12 mouse cellular contexts compared by ENCODE assay signal in genomic region chr6:90761301-90762056, GRCm38 (mm10).
A peak's percentile ranks its signal among the peaks of the same experiment; 100 is the strongest.
DNase-seq lines count a peak whose midpoint lies in the region; ATAC-seq and TF ChIP-seq lines count a peak whose summit lies in the region.
"Had no signal": no experiment of that assay in that cellular context is flagged by ENCODE, and none has a peak within 500 bp of the region (broad histone marks: within the 10 kb centered on the region; RNA-seq: fewer than 3 reads in every experiment).

No protein-coding gene starts in this region.

- no peaks in the 10 kb centered on the region for H3K9me3 ChIP-seq in heart, embryonic 12.5 days (replicated peaks)
- H3K9me3 ChIP-seq in embryonic facial prominence, embryonic 14.5 days (ENCODE audit: control insufficient read depth, low read length): no peaks in the 10 kb centered on the region
- no peaks in the 10 kb centered on the region for H3K9me3 ChIP-seq in limb, embryonic 15.5 days
- no peaks in the 10 kb centered on the region for H3K9me3 ChIP-seq in forebrain, postnatal 0 days (ENCODE audit: low read length)
- H3K9me3 ChIP-seq: limb, embryonic 12.5 days; midbrain, embryonic 12.5 days had no signal

- peaks cover 64% of the 10 kb centered on the region for H3K4me1 ChIP-seq in heart, embryonic 12.5 days (replicated peaks)
- peaks cover 14% of the 10 kb centered on the region for H3K4me1 ChIP-seq in embryonic facial prominence, embryonic 14.5 days (ENCODE audit: control insufficient read depth, insufficient read depth, low read length)
- H3K4me1 ChIP-seq in limb, embryonic 15.5 days: peaks cover 46% of the 10 kb centered on the region
- H3K4me1 ChIP-seq in forebrain, postnatal 0 days (ENCODE audit: insufficient read depth): no peaks in the 10 kb centered on the region

- no peaks in the 10 kb centered on the region for H3K36me3 ChIP-seq in heart, embryonic 12.5 days
- no peaks in the 10 kb centered on the region for H3K36me3 ChIP-seq in embryonic facial prominence, embryonic 14.5 days (ENCODE audit: control insufficient read depth, insufficient read depth, low read length)
- no peaks in the 10 kb centered on the region; the same call in 1 of the 2 replicates for H3K36me3 ChIP-seq in limb, embryonic 15.5 days
- no peaks in the 10 kb centered on the region for H3K36me3 ChIP-seq in forebrain, postnatal 0 days (ENCODE audit: insufficient read depth)
- H3K36me3 ChIP-seq: limb, embryonic 12.5 days had no signal

- H3K27ac ChIP-seq in heart, embryonic 12.5 days (ENCODE audit: poor library complexity, severe bottlenecking): no peak overlapping the region
- no peak overlapping the region; the same call in 1 of the 2 replicates for H3K27ac ChIP-seq in embryonic facial prominence, embryonic 14.5 days (replicated peaks; ENCODE audit: low read depth, low read length)
- H3K27ac ChIP-seq in limb, embryonic 15.5 days: peak overlapping the region; percentile 48; the same call in 1 of the 2 replicates
- H3K27ac ChIP-seq in forebrain, postnatal 0 days (ENCODE audit: low read depth, low read length): no peak overlapping the region
- H3K27ac ChIP-seq in left cerebral cortex, adult 2 months: no peak overlapping the region
- H3K27ac ChIP-seq: limb, embryonic 12.5 days had no signal

- DNase-seq in heart, adult 11 months: peak; percentile 96
- DNase-seq in 3T3-L1 (ENCODE audit: low read depth, low spot score): peak; percentile 81
- peak; percentile 48 for DNase-seq in embryonic facial prominence, embryonic 14.5 days (ENCODE audit: low spot score)
- no peak for DNase-seq in right cerebral cortex, adult 18-20 months
- no peak for DNase-seq in forebrain, postnatal 0 days
- DNase-seq in left cerebral cortex, adult 2 months (ENCODE audit: extremely low spot score in 1 of 2, low spot score in 2 of 2): no peak
- DNase-seq: thymus, postnatal 14 days had no signal

- TF ChIP-seq CTCF in forebrain, postnatal 0 days (IDR thresholded peaks at IDR 0.05; ENCODE audit: low read depth): no peak
- no peak for TF ChIP-seq CTCF in left cerebral cortex, adult 2 months (IDR thresholded peaks at IDR 0.05)

- ATAC-seq in heart, embryonic 12.5 days (ENCODE audit: insufficient number of reproducible peaks, low FRiP score): no peak
- no peak for ATAC-seq in embryonic facial prominence, embryonic 14.5 days (ENCODE audit: low read depth)
- no peak for ATAC-seq in limb, embryonic 15.5 days (ENCODE audit: insufficient number of reproducible peaks, low FRiP score, low TSS enrichment, low read depth)
- no peak for ATAC-seq in forebrain, postnatal 0 days

- H3K4me2 ChIP-seq in heart, embryonic 12.5 days: no peak overlapping the region
- no peak overlapping the region for H3K4me2 ChIP-seq in embryonic facial prominence, embryonic 14.5 days (ENCODE audit: low read depth, low read length)
- H3K4me2 ChIP-seq in limb, embryonic 15.5 days: 0 out of 2 replicates have a peak overlapping the region, but pooled peaks have one; percentile 2
- H3K4me2 ChIP-seq in forebrain, postnatal 0 days (ENCODE audit: low read depth): no peak overlapping the region
- H3K4me2 ChIP-seq: limb, embryonic 12.5 days; midbrain, embryonic 12.5 days had no signal

- 86% methylated on average over 4 of the region's 4 CpGs for whole genome bisulfite sequencing in heart, embryonic 12.5 days
- WGBS in embryonic facial prominence, embryonic 14.5 days: 75% methylated on average over 4 of the region's 4 CpGs
- 70% methylated on average over 4 of the region's 4 CpGs for WGBS in limb, embryonic 15.5 days
- WGBS in forebrain, postnatal 0 days: 90% methylated on average over 4 of the region's 4 CpGs

- H3K27me3 ChIP-seq in heart, embryonic 12.5 days (replicated peaks): no peaks in the 10 kb centered on the region
- H3K27me3 ChIP-seq in embryonic facial prominence, embryonic 14.5 days (replicated peaks; ENCODE audit: control insufficient read depth, insufficient read depth, low read length): no peaks in the 10 kb centered on the region
- no peaks in the 10 kb centered on the region for H3K27me3 ChIP-seq in limb, embryonic 15.5 days
- H3K27me3 ChIP-seq in forebrain, postnatal 0 days (ENCODE audit: insufficient read depth, low read length): no peaks in the 10 kb centered on the region
- H3K27me3 ChIP-seq: limb, embryonic 12.5 days had no signal

- H3K4me3 ChIP-seq in heart, embryonic 12.5 days: no peak overlapping the region
- H3K4me3 ChIP-seq in embryonic facial prominence, embryonic 14.5 days (ENCODE audit: low read depth, low read length): no peak overlapping the region
- no peak overlapping the region for H3K4me3 ChIP-seq in limb, embryonic 15.5 days
- H3K4me3 ChIP-seq in forebrain, postnatal 0 days (ENCODE audit: low read depth, low read length): no peak overlapping the region
- no peak overlapping the region for H3K4me3 ChIP-seq in left cerebral cortex, adult 2 months
- H3K4me3 ChIP-seq: erythroblast, embryonic 14.5 days; limb, embryonic 12.5 days; midbrain, embryonic 12.5 days had no signal

- H3K9ac ChIP-seq in heart, embryonic 12.5 days: no peak overlapping the region
- H3K9ac ChIP-seq in embryonic facial prominence, embryonic 14.5 days (ENCODE audit: low read depth, low read length): no peak overlapping the region
- H3K9ac ChIP-seq in limb, embryonic 15.5 days: no peak overlapping the region
- H3K9ac ChIP-seq in forebrain, postnatal 0 days: no peak overlapping the region
- H3K9ac ChIP-seq: limb, embryonic 12.5 days; midbrain, embryonic 12.5 days had no signal

- intact Hi-C loops in left cerebral cortex, adult 2 months (cut with DNase I): no loop called here

Comparison
In these comparisons a context has a peak if more than half of its experiments do, and no peak if none do; other contexts are left out.
1. DNase-seq: peak in heart, adult 11 months (single experiment), 3T3-L1 (single experiment) and embryonic facial prominence, embryonic 14.5 days (single experiment); none in right cerebral cortex, adult 18-20 months (single experiment), forebrain, postnatal 0 days (single experiment) and left cerebral cortex, adult 2 months (0 of 2).